Mouse (Mus musculus) liver, postnatal 0 days (tissue): ENCODE measurements around the gene Grk6.

Experiments
- CTCF ChIP-seq: sonication (generic); IDR thresholded peaks from 2 replicates; pipeline ENCODE4 v1.5.1; 2016; ENCODE audit warnings: antibody characterized with exemption, low read depth
- EP300 ChIP-seq: IDR thresholded peaks from 2 replicates; pipeline ENCODE4 v1.6.1; 2016; ENCODE audit warnings: antibody characterized with exemption, low read depth, mild to moderate bottlenecking

DNA sequence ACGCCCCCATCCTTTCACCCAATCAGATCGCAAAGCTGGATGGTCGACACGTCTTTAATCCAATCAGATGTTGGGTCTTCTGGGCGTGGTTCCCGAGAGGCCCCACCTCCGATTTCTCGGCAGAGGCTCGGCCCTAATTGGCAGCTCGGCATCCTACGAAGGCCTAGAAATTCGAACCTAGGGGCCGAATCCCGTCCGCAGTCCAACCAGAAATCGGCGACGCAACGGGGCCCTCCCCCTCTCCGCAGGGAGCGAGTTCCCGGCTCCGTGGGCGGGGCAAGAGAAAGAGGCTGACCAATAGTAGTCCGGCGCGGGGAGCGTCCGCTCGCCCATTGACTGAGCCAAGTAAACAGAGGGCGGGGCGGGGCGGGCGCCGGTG lies at the start of gene Grk6:
- no peak for TF ChIP-seq CTCF
- peak; percentile 64; the same call in 1 of the 2 replicates for TF ChIP-seq EP300
